Mouse (Mus musculus) cerebellum, postnatal 36 days (tissue): Measurements from ENCODE around the gene Mcrs1.

ENCODE experiments used
- DNase-seq, 2 experiments: peaks; one replicate each; pipeline ENCODE4 v3.0.0; 2021 to 2022; ENCODE audit warnings: mixed read lengths in 2 of 2

Gene Mcrs1

GRCm38 (mm10) chr15:99249938-99250337 is 1.8 kb downstream of the Mcrs1 start:
- no peak for DNase-seq

- no peak for DNase-seq
Observed at GRCm38 (mm10) chr15:99248972-99249371, 2.8 kb downstream of the Mcrs1 start.

- peak; percentile 47 to 48 for DNase-seq
Observed at GRCm38 (mm10) chr15:99246736-99247135, 5.0 kb downstream of the Mcrs1 start.

- DNase-seq: no peak
Observed at GRCm38 (mm10) chr15:99242045-99242444, 9.7 kb downstream of the Mcrs1 start.

- no peak for DNase-seq
Observed at GRCm38 (mm10) chr15:99241249-99241648, 10.5 kb downstream of the Mcrs1 start.

GRCm38 (mm10) chr15:99240129-99240528 is 11.6 kb downstream of the Mcrs1 start:
- no peak for DNase-seq

- DNase-seq: no peak
Observed at GRCm38 (mm10) chr15:99238006-99238405, 13.8 kb downstream of the Mcrs1 start.

- no peak for DNase-seq
Observed at GRCm38 (mm10) chr15:99234326-99235010, 17.3 kb downstream of the Mcrs1 start.

- DNase-seq: no peak
Observed at GRCm38 (mm10) chr15:99233719-99234118, 18.0 kb downstream of the Mcrs1 start.

- no peak for DNase-seq
Observed at GRCm38 (mm10) chr15:99231998-99232397, 19.8 kb downstream of the Mcrs1 start.

GRCm38 (mm10) chr15:99226090-99226489 is 25.7 kb downstream of the Mcrs1 start:
- no peak for DNase-seq

GRCm38 (mm10) chr15:99225081-99225810 is 26.5 kb downstream of the Mcrs1 start:
- DNase-seq: peak in 1 of 2 experiments; percentile 34

- DNase-seq: peak; percentile 49 to 66
Observed at GRCm38 (mm10) chr15:99224208-99224911, 27.4 kb downstream of the Mcrs1 start, which contains the start of gene Kcnh3. Gene Kcnh3, plus strand, starts transcription at chr15:99224861.

- DNase-seq: peak; percentile 60 to 65
Observed at GRCm38 (mm10) chr15:99223585-99224207, 28.1 kb downstream of the Mcrs1 start.

GRCm38 (mm10) chr15:99222794-99223584 is 28.8 kb downstream of the Mcrs1 start:
- no peak for DNase-seq

GRCm38 (mm10) chr15:99221315-99221952 is 30.3 kb downstream of the Mcrs1 start:
- DNase-seq: no peak

- DNase-seq: no peak
Observed at GRCm38 (mm10) chr15:99217630-99218029, 34.1 kb downstream of the Mcrs1 start.

- DNase-seq: no peak
Observed at GRCm38 (mm10) chr15:99215741-99216463, 35.9 kb downstream of the Mcrs1 start.

GRCm38 (mm10) chr15:99214941-99215340 is 36.8 kb downstream of the Mcrs1 start:
- DNase-seq: no peak

- no peak for DNase-seq
Observed at GRCm38 (mm10) chr15:99213183-99213582, 38.6 kb downstream of the Mcrs1 start.

- DNase-seq: no peak
Observed at GRCm38 (mm10) chr15:99205959-99206358, 45.8 kb downstream of the Mcrs1 start.
